Mouse (Mus musculus) cerebellum, adult 2 months (tissue): ENCODE data around the gene Banp. TPM values are rescaled to one million over a fixed set of nuclear protein-coding genes. Genes with fewer than 3 reads are reported as not detected.

Experiments
- DNase-seq, 2 experiments: peaks; one replicate each; pipeline ENCODE4 v3.0.0; 2021
- H3K27ac ChIP-seq: fragments of 200-500 bp; 2 replicates; pipeline ENCODE4 v1.5.1; 2012; ENCODE audit warnings: low read length, control low read depth, inconsistent platforms; ENCODE audit not compliant: insufficient read depth
- H3K27me3 ChIP-seq: fragments of 200-500 bp; 2 replicates; pipeline ENCODE4 v1.6.1; 2012; ENCODE audit warnings: inconsistent platforms, mild to moderate bottlenecking, low read length, moderate library complexity; ENCODE audit not compliant: control insufficient read depth, insufficient read depth
- H3K4me1 ChIP-seq: fragments of 200-500 bp; 2 replicates; pipeline ENCODE4 v1.6.1; 2011; ENCODE audit warnings: low read length; ENCODE audit not compliant: control insufficient read depth, insufficient read depth
- H3K4me3 ChIP-seq: fragments of 200-500 bp; replicated peaks from 2 replicates; pipeline ENCODE3; 2011; ENCODE audit warnings: mild to moderate bottlenecking, low read depth, low read length, control low read depth; ENCODE audit not compliant: insufficient read depth
- CTCF ChIP-seq: fragments of 200-500 bp; IDR thresholded peaks from 2 replicates; pipeline ENCODE4 v1.5.1; 2011; ENCODE audit warnings: low read depth, mild to moderate bottlenecking, control low read depth, low read length, moderate library complexity, borderline replicate concordance; ENCODE audit not compliant: insufficient read depth
- POLR2A ChIP-seq: fragments of 200-500 bp; IDR thresholded peaks from 2 replicates; pipeline ENCODE4 v1.6.1; 2011; ENCODE audit warnings: low read length, control low read depth, borderline replicate concordance; ENCODE audit not compliant: insufficient read depth
- WGBS: fragments of 180-500 bp; shearing (Covaris S2); methylation state at CpG from one replicate; pipeline ENCODE4 v1.1.7; 2018; 5-methylcytosine and 5-hydroxymethylcytosine counted together
- polyA plus RNA-seq: library from polyadenylated mRNA; depleted of rRNA; stranded (reverse); fragments of >200 nt; gene quantifications from 2 replicates; pipeline ENCODE4 v1.2.3, GENCODE M21; 2012

Banp gene
- polyA plus RNA-seq, 1 experiment: 67.1 TPM

DNA sequence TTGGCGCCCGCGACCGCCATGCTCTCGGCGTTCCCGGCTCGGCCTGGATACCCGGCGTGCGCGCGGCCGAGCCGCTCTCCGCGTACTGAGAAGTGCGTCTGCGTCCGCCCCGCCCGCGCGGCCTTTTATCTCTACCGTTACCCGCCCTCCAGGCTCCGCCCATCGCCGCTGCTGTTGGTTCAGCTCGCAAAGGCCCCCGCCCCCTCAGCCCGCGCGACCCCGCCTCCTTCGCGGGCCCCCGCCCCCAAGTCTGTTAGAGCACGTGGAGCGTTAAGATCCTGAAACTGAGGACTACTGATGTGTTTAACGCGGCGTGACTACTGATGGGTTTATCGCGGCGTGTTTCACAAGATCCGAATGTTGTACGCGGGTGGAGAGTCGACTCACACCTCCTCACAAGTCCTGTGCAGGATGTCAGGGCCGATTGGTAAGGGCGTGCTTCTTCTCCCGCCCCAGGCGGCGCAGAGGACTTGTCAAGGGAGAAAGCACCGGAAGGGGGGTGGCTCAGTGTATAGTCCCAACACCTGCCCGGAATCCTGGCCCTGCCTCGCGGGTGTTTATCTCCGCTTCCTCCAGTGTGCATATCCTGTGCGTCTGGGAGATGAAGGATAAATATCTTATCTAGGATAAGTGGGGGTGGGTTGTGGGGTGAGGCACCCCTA lies 41.8 kb upstream of the Banp start, which contains the start of gene Slc7a5:
Slc7a5 (minus strand) TSS at position 108 of the 662 bp plus-strand sequence.
- Histone ChIP-seq H3K27me3 (no peaks in the 10 kb centered on the region), H3K4me1 (peaks cover 24% of the 10 kb centered on the region), H3K27ac (0 out of 2 replicates have a peak within 1 kb of the TSS, but pooled peaks have one; percentile 32), H3K4me3 (peak within 1 kb of the TSS; percentile 65)
- 1% methylated on average over 61 of the region's 61 CpGs for WGBS
- peak; percentile 96 to 98 for DNase-seq
- TF ChIP-seq POLR2A (peak; percentile 96), CTCF (no peak)

DNA sequence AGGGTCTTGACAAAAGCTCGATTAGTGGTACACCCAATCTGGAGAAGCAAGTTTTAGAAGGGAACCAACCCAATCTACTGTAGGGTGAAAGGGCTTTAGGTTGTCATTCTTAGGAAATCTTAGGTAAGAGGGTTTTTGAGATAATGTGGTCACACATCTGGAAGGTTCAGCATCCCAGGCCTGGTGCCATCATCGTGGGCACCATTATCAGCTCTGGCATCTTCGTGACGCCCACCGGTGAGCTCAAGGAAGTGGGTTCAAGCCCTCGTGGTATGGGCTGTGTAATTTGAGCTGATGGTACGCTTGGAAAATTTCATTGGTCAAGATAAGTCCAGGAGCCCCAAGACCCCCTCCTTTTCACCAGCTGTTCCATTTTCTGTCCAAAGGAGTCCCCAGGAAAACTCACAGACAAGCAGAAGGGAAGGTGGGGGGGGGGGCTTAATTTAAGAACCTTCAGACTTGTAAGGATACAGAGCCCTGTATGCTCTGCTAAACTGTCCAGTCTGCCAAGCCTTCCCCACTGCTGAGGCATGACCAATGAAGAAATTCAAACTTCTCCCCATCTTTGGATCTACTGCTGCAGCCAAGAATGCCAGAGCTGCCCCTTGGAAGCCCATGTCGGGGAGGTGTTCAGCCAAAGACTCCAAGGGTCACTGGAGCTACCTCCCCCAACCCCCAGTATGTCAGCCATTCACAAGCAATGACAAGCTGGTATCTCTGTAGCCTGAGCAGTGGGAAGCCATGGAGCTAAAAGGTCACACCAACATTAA lies 41.0 kb upstream of the Banp start:
- peaks cover 21% of the 10 kb centered on the region for H3K4me1 ChIP-seq
- DNase-seq: no peak
- WGBS: 53% methylated on average over 8 of the region's 8 CpGs
- no peaks in the 10 kb centered on the region for H3K27me3 ChIP-seq
- H3K4me3 ChIP-seq: no peak overlapping the region
- TF ChIP-seq CTCF (no peak), POLR2A (no peak)
- no peak overlapping the region for H3K27ac ChIP-seq

DNA sequence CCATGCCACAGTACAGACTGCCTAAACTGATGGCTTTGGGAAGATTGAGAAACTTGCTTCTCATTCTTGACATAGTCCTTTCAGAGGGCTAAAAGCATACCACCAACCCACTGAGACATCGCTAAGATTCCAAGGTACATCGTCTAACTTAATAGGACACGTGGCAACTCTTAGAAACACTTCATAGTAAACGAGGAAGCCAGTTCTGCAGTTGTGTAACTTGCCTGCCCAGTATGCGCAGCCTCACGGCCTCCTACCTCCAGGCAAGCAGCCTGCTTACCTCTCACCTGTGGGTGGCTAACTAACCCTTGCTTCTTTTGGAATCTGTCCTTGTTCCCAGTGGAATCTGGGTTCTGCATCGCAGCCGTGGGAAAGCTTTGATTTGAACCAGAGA lies 40.4 kb upstream of the Banp start:
- H3K27me3 ChIP-seq: no peaks in the 10 kb centered on the region
- H3K4me1 ChIP-seq: peaks cover 16% of the 10 kb centered on the region
- WGBS: 72% methylated on average over 8 of the region's 8 CpGs
- no peak overlapping the region for H3K27ac ChIP-seq
- TF ChIP-seq CTCF (no peak), POLR2A (no peak)
- DNase-seq: no peak
- H3K4me3 ChIP-seq: no peak overlapping the region

DNA sequence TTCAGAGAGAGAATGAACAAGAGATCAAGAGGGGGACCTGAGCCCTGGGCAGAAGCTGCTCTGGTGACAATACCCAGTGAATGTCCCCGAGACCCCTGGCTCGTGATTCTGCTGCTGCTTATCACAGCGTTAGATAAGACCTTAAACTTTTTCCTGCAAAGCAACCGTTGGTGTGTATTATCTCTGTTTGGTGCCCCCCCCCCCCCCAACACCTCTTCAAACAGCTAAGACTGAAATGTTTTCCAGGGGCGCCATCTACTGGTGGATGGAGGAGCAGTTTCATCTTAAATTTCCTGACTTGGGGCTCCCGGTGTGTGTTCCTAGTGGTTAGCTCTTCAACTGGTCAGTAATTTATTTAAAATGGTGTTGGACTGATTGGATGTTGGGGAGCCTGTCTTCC lies 39.9 kb upstream of the Banp start:
- no peak overlapping the region for H3K27ac ChIP-seq
- TF ChIP-seq CTCF (peak; percentile 64; the same call in 1 of the 2 replicates), POLR2A (no peak)
- peak; percentile 75 to 84 for DNase-seq
- H3K4me1 ChIP-seq: peaks cover 11% of the 10 kb centered on the region
- no peak overlapping the region for H3K4me3 ChIP-seq
- WGBS: 5% methylated on average over 6 of the region's 6 CpGs
- H3K27me3 ChIP-seq: no peaks in the 10 kb centered on the region

DNA sequence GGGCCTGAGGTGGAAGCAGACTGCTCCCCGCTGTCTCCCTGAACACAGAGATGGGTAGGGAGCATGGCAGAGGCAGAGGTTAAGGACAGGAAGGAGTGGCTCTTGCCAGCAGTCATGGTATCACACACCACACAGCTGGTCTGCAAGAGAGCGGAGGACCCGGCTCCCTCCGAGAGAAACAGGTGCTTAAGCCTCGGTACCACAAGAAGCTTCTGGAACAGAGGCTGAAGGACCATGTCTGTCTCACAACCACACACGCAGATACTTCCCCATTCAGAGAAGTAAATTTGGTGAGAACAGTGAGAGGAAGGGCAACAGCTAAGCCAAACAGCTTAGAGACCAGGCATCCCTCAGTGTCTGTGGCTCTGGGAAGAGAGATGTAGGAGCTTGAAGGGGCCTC lies 38.1 kb upstream of the Banp start:
- no peak overlapping the region for H3K4me3 ChIP-seq
- H3K27me3 ChIP-seq: no peaks in the 10 kb centered on the region
- no peaks in the 10 kb centered on the region; the same call in 1 of the 2 replicates for H3K4me1 ChIP-seq
- no peak for TF ChIP-seq POLR2A
- TF ChIP-seq CTCF: no peak
- no peak for DNase-seq
- 89% methylated on average over 6 of the region's 6 CpGs for WGBS
- no peak overlapping the region; the same call in 1 of the 2 replicates for H3K27ac ChIP-seq

DNA sequence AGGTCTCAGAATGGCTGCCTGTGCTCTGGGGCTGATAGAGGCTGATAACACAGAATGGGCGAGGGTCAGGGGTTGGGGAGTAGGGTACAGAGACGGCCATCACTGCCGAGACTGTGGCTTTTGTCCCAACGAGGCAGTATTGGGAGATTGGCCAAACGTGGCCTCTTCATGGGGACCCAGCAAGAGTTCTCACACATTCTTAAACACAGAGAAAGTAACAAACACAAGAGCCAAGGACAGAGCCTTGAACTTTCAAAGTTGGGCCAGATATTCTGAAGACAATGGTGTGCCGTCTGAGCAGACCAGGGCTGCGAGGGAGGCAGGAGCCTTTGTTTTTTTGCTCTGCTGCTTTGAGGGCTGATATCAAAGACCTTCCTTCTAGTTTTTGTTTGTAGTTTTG lies 37.6 kb upstream of the Banp start:
- Histone ChIP-seq H3K27ac (no peak overlapping the region; the same call in 1 of the 2 replicates), H3K4me3 (no peak overlapping the region), H3K4me1 (no peaks in the 10 kb centered on the region; the same call in 1 of the 2 replicates), H3K27me3 (no peaks in the 10 kb centered on the region)
- no peak for DNase-seq
- WGBS: 73% methylated on average over 7 of the region's 7 CpGs
- no peak for TF ChIP-seq CTCF
- TF ChIP-seq POLR2A: no peak

DNA sequence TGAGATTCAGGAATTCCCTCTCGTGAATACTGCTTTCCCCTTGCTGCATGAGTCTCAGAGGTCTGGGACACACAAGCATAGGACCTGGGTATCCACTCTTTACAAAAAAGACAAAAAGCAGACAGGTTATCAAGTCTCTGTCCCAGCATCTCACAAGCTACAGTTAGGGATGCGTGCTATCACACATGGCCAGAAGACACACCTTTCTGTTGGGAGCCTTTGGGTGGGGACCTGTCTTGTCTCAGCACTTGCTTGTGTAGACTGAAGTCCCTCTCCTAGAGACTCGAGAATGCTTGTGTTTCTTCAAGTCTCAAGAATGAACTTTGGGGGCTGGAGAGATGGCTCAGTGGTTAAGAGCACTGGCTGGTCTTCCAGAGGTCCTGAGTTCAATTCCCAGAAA lies 36.7 kb upstream of the Banp start:
- DNase-seq: no peak
- Histone ChIP-seq H3K27me3 (no peaks in the 10 kb centered on the region), H3K4me1 (no peaks in the 10 kb centered on the region; the same call in 1 of the 2 replicates), H3K27ac (no peak overlapping the region), H3K4me3 (no peak overlapping the region)
- TF ChIP-seq CTCF (no peak), POLR2A (no peak)
- WGBS: 60% methylated on average over 3 of the region's 3 CpGs

DNA sequence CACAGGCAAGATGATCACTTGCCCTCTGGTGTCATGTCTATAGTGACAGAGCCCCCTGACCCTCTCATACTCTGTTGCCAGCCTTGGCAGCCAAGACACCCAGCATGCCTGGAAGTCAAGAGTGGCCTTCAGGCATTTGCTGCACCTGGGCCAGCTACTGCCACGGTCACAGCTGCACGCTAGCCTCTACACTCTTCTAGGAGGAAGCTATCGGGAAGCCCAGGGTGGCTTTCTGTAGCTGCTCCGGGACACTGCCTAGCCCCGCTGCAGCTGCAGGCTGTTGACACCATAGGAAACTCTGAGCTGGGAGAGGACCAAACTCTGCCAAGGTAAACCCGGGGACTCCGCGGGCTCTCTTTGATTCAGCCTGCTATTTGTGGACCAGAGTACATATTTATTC lies 36.2 kb upstream of the Banp start:
- no peak overlapping the region for H3K4me3 ChIP-seq
- H3K27me3 ChIP-seq: no peaks in the 10 kb centered on the region
- H3K27ac ChIP-seq: no peak overlapping the region
- TF ChIP-seq CTCF: no peak
- no peak for TF ChIP-seq POLR2A
- 68% methylated on average over 8 of the region's 8 CpGs for WGBS
- no peaks in the 10 kb centered on the region; the same call in 1 of the 2 replicates for H3K4me1 ChIP-seq
- no peak for DNase-seq
